33 mouse cellular contexts compared by ENCODE assay signal in the genomic region with DNA sequence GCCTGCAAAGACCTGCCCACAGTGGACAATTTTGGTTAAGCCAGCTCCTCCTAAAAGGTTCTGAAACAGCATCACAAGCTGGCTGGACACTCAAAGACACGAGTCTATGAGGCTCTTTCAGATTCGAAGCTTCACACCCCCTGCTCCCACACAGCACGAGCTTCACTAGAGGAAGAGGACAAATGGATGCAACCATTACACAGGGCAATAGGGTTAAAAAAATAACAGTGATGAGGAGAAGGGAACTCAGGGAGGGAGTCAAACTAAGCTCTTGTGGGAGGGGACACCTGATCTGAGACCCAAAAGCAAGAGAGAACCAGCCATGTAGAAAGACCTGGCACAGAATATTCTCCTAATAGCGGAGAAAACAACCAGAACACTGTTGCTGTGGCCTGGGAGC.
"Had no signal": no experiment of that assay in that cellular context is flagged by ENCODE, and none has a peak within 500 bp of the region (broad histone marks: within the 10 kb centered on the region; RNA-seq: fewer than 3 reads in every experiment).

No protein-coding gene starts in this region.

- ATAC-seq: liver, embryonic 12.5 days; liver, postnatal 0 days; lung, postnatal 0 days; midbrain, embryonic 13.5 days; midbrain, embryonic 15.5 days; midbrain, embryonic 16.5 days had no signal

- H3K36me3 ChIP-seq: limb, embryonic 10.5 days; limb, embryonic 12.5 days; limb, embryonic 13.5 days; limb, embryonic 15.5 days; liver, embryonic 12.5 days; liver, embryonic 13.5 days; liver, embryonic 15.5 days; lung, embryonic 15.5 days; midbrain, embryonic 10.5 days; midbrain, embryonic 12.5 days; midbrain, embryonic 13.5 days; midbrain, embryonic 15.5 days; neural tube, embryonic 12.5 days; neural tube, embryonic 13.5 days had no signal

- H3K27ac ChIP-seq: limb, embryonic 10.5 days; limb, embryonic 12.5 days; limb, embryonic 13.5 days; limb, embryonic 15.5 days; liver, embryonic 12.5 days; liver, embryonic 13.5 days; liver, embryonic 14.5 days; liver, embryonic 15.5 days; lung, embryonic 15.5 days; macrophage; midbrain, embryonic 10.5 days; midbrain, embryonic 12.5 days; midbrain, embryonic 13.5 days; midbrain, embryonic 15.5 days; neural tube, embryonic 12.5 days; neural tube, embryonic 13.5 days had no signal

- H3K27me3 ChIP-seq: limb, embryonic 12.5 days; limb, embryonic 13.5 days; limb, embryonic 15.5 days; liver, embryonic 12.5 days; liver, embryonic 13.5 days; liver, embryonic 15.5 days; lung, embryonic 15.5 days; megakaryocyte, embryonic 14.5 days; midbrain, embryonic 12.5 days; midbrain, embryonic 13.5 days; midbrain, embryonic 15.5 days; neural tube, embryonic 12.5 days; neural tube, embryonic 13.5 days had no signal

- H3K4me1 ChIP-seq: limb, embryonic 10.5 days; limb, embryonic 12.5 days; limb, embryonic 13.5 days; limb, embryonic 15.5 days; liver, embryonic 12.5 days; liver, embryonic 13.5 days; liver, embryonic 15.5 days; lung, embryonic 15.5 days; megakaryocyte, embryonic 14.5 days; midbrain, embryonic 12.5 days; midbrain, embryonic 15.5 days; neural tube, embryonic 12.5 days; neural tube, embryonic 13.5 days had no signal

- H3K4me2 ChIP-seq: limb, embryonic 12.5 days; limb, embryonic 13.5 days; limb, embryonic 15.5 days; liver, embryonic 11.5 days; liver, embryonic 12.5 days; liver, embryonic 13.5 days; liver, embryonic 15.5 days; lung, embryonic 14.5 days; lung, embryonic 15.5 days; midbrain, embryonic 11.5 days; midbrain, embryonic 12.5 days; midbrain, embryonic 13.5 days; midbrain, embryonic 15.5 days; neural tube, embryonic 12.5 days; neural tube, embryonic 13.5 days had no signal

- H3K9me3 ChIP-seq: limb, embryonic 10.5 days; limb, embryonic 12.5 days; limb, embryonic 13.5 days; limb, embryonic 15.5 days; liver, embryonic 12.5 days; liver, embryonic 13.5 days; liver, embryonic 15.5 days; lung, embryonic 15.5 days; megakaryocyte, embryonic 14.5 days; midbrain, embryonic 10.5 days; midbrain, embryonic 12.5 days; midbrain, embryonic 13.5 days; midbrain, embryonic 15.5 days; neural tube, embryonic 12.5 days; neural tube, embryonic 13.5 days had no signal

- H3K4me3 ChIP-seq: limb, embryonic 10.5 days; limb, embryonic 12.5 days; limb, embryonic 13.5 days; limb, embryonic 15.5 days; liver, embryonic 12.5 days; liver, embryonic 13.5 days; liver, embryonic 15.5 days; lung, embryonic 15.5 days; megakaryocyte, embryonic 14.5 days; midbrain, embryonic 10.5 days; midbrain, embryonic 12.5 days; midbrain, embryonic 13.5 days; midbrain, embryonic 15.5 days; myocyte; neural tube, embryonic 12.5 days; neural tube, embryonic 13.5 days had no signal

- H3K9ac ChIP-seq: limb, embryonic 12.5 days; limb, embryonic 13.5 days; limb, embryonic 15.5 days; liver, embryonic 12.5 days; liver, embryonic 13.5 days; liver, embryonic 14.5 days; liver, embryonic 15.5 days; liver, postnatal 0 days; lung, embryonic 14.5 days; lung, embryonic 15.5 days; midbrain, embryonic 12.5 days; midbrain, embryonic 13.5 days; midbrain, embryonic 15.5 days; neural tube, embryonic 12.5 days; neural tube, embryonic 13.5 days had no signal

- DNase-seq: left cerebral cortex, postnatal 4 days; liver; liver, embryonic 13.5 days; liver, postnatal 0 days; lung, adult 18-20 months; lung, adult 2 months; lung, embryonic 14.5 days; lung, postnatal 10 days; lung, postnatal 14 days; lung, postnatal 36 days; lung, postnatal 4 days; midbrain, embryonic 14.5 days had no signal
